Mouse (Mus musculus) hindbrain, embryonic 10.5 days (tissue): ENCODE measurements around the gene Tcl1b4. TPM values are rescaled to one million over a fixed set of nuclear protein-coding genes. Genes with fewer than 3 reads are reported as not detected.

Experiments
- DNase-seq: peaks from one replicate; pipeline ENCODE4 v3.0.0-alpha.2; 2017; ENCODE audit warnings: low spot score
- H3K27ac ChIP-seq: fragments of 300-500 bp; sonication (generic); 2 replicates; pipeline ENCODE4 v1.5.1; 2016; ENCODE audit warnings: mild to moderate bottlenecking, moderate library complexity
- H3K27me3 ChIP-seq: fragments of 300-500 bp; sonication (generic); 2 replicates; pipeline ENCODE4 v1.6.1; 2016; ENCODE audit warnings: mild to moderate bottlenecking; ENCODE audit not compliant: poor library complexity, insufficient read depth, severe bottlenecking
- H3K36me3 ChIP-seq: fragments of 300-500 bp; sonication (generic); 2 replicates; pipeline ENCODE4 v1.6.1; 2016; ENCODE audit warnings: mild to moderate bottlenecking, moderate library complexity
- H3K4me1 ChIP-seq: fragments of 300-500 bp; sonication (generic); replicated peaks from 2 replicates; pipeline ENCODE4 v1.6.1; 2016; ENCODE audit warnings: mild to moderate bottlenecking
- H3K4me3 ChIP-seq: fragments of 300-500 bp; sonication (generic); 2 replicates; pipeline ENCODE4 v1.5.1; 2016; ENCODE audit warnings: mild to moderate bottlenecking, moderate library complexity
- H3K9me3 ChIP-seq: fragments of 300-500 bp; sonication (generic); 2 replicates; pipeline ENCODE4 v1.6.1; 2016; ENCODE audit warnings: mild to moderate bottlenecking, moderate library complexity
- WGBS: fragments of 180-500 bp; shearing (Covaris S2); methylation state at CpG from one replicate; pipeline ENCODE4 v1.1.7; 2016; 5-methylcytosine and 5-hydroxymethylcytosine counted together
- polyA plus RNA-seq: library from polyadenylated mRNA; unstranded; fragments of >200 nt; fragmentation: Nextera tagmentation; extraction: Ambion mirVana; gene quantifications from 2 replicates; pipeline ENCODE4 v1.2.1, GENCODE M21; 2016

Tcl1b4 gene
- polyA plus RNA-seq, 1 experiment from 2014 or later, result not detected

DNA sequence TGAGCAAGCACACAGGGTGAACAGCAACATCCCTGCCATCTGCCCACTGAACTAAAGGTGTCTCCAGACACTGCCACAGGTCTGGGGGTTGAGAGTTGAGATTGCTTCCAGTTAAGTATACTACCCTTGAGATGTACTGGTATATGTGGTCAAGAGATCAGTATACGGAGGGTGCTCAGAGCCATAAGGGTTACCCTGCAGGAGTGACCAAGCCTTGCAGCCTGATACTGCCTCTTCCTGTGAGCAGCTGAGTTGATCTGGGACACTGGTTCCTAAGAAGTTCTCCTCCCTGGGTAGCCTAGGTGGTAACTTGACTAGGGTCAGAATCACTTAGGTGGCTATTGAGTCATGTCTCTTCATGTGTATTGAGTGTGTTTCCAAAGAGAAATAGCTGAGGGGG is 6.7 kb downstream of the Tcl1b4 start:
- Histone ChIP-seq H3K36me3 (no peaks in the 10 kb centered on the region), H3K9me3 (no peaks in the 10 kb centered on the region), H3K27ac (no peak overlapping the region), H3K4me3 (no peak overlapping the region), H3K4me1 (no peaks in the 10 kb centered on the region), H3K27me3 (no peaks in the 10 kb centered on the region)
- WGBS, result 85% methylated on average over 1 of the region's 1 CpGs
- no peak for DNase-seq

DNA sequence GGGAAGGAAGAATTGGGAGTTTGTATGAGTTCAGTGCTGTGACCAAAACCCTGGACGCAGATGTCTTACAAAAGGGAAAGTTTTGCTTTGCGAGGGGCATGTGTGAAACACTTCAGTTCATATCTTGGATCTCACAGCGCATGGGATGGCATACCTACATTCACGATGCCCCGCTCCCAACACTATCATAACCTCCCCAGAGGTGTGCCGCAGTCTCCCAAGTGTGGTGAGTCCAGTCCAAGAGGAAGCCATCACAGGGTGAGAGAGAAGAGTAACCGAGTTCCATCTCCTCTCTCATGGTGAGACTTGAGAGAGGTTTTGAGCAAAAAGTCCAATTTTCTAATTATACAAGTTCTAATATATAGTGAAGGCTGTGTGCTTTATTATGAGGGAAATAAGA is 7.5 kb downstream of the Tcl1b4 start:
- Histone ChIP-seq H3K4me3 (no peak overlapping the region), H3K9me3 (no peaks in the 10 kb centered on the region), H3K4me1 (no peaks in the 10 kb centered on the region), H3K27ac (no peak overlapping the region), H3K27me3 (no peaks in the 10 kb centered on the region), H3K36me3 (no peaks in the 10 kb centered on the region)
- DNase-seq, result no peak
- 94% methylated on average over 7 of the region's 7 CpGs for WGBS

DNA sequence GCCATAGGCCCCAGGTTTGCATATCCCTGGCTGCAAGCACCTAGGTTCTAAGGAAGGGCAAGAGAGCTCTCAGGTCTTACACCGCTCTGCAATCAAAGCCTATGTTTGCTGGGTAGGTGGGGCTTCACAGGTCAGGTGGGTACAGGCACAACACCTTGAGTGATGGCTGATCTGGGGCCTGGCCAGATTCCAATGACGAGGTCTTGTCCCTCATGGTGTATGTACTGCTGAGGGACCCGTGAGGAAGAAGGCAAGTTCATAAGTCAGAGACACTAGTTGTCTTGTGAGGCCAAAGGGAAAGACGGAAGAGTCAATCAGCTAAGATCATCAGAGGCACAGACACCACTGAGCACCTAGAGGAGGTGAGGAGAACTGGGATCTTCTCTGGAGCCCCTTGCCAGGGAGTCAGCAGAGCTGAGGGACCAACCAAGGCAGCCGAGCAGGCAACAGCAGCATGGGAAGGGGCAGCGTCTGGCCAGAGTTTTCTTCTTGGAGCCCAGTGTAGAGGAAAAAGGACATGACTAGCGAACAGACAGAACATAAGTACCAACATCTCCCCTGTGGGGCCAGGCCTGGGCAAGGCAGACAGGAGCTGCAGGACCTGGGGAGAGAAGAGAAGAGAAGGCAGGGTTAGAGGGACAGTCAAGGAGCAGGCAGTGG is 15.5 kb downstream of the Tcl1b4 start:
- Histone ChIP-seq H3K9me3 (no peaks in the 10 kb centered on the region), H3K4me3 (no peak overlapping the region), H3K27ac (no peak overlapping the region), H3K36me3 (no peaks in the 10 kb centered on the region), H3K27me3 (no peaks in the 10 kb centered on the region), H3K4me1 (no peaks in the 10 kb centered on the region)
- WGBS, result 89% methylated on average over 7 of the region's 7 CpGs
- DNase-seq, result no peak

DNA sequence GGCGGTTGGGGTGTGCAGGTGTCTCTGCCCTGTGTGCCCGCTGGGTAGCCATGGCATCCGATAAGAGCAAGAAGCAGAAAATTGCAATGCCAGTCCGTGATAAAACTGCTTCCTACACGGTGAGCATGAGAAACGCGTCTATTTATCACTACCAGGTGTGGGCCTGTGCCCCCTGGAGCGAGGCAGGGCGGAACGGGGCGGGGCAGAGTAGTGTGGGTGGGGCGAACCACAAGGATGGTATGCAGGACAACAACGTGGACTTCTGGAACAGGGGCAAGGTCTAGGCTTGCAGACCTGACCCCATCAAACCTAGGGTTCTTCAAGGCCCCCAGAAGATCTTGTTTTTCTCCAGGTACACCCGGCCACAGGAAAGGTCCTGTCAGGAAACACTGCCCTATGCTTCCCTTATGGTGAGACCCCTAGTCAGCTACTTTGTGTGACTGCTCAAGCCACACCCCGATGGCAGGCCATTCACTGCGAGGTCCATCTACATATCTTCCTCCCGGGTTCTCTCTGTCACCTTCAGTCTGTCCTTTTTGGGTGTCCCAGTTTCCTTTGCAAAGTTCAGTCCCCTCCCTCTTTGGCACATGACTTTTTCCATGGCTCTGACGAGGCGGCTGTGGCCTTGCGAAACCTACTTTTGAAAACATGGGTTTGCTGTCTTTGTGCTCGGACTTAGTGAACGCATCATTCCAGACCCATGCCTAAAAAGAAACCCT is 21.0 kb downstream of the Tcl1b4 start, which contains the start of gene Tcl1:
Tcl1 (minus strand) TSS at position 193 of the 719 bp plus-strand sequence.
- no peaks in the 10 kb centered on the region for H3K27me3 ChIP-seq
- no peaks in the 10 kb centered on the region for H3K36me3 ChIP-seq
- no peaks in the 10 kb centered on the region for H3K9me3 ChIP-seq
- no peak within 1 kb of the TSS for H3K27ac ChIP-seq
- H3K4me3 ChIP-seq, result no peak within 1 kb of the TSS
- peaks cover 12% of the 10 kb centered on the region for H3K4me1 ChIP-seq
- DNase-seq, result no peak
- WGBS, result 86% methylated on average over 22 of the region's 22 CpGs

DNA sequence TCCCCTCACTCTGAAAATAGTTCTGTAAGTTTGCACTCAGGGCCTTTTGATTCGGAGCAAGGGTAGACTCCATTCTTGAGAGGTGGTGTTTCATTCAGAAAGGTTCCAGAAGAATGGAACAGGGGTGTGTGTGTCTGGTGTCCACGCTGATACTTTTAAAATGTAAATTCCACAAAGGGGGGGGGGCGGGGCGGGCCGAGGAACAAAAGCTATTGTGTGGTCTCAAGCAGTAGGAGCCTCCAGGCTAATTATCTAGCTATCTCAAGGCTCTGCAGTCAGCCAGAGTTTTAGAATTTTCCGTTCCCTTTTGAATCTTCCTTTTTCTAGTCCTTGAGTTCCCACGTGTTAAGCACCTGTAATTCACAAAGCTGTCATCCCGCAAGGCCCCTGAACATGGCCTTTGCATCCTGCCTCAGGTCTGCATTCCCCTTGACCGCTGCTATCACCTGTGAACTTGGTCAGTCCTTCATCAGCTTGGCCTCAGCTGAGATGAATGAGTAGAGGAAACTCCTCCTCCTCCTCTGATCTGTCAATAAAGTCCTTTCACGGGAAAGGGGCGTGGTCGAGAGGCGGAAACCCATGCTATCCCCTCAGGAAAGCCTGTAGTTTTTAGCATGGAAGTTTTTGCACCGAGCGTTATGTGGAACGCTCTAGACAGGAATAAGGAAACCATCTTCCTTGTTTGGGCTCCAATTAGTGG is 23.0 kb downstream of the Tcl1b4 start:
- Histone ChIP-seq H3K4me3 (no peak overlapping the region), H3K9me3 (no peaks in the 10 kb centered on the region), H3K27ac (no peak overlapping the region), H3K36me3 (no peaks in the 10 kb centered on the region), H3K4me1 (peaks cover 12% of the 10 kb centered on the region), H3K27me3 (no peaks in the 10 kb centered on the region)
- DNase-seq, result no peak
- 46% methylated on average over 16 of the region's 16 CpGs for WGBS

DNA sequence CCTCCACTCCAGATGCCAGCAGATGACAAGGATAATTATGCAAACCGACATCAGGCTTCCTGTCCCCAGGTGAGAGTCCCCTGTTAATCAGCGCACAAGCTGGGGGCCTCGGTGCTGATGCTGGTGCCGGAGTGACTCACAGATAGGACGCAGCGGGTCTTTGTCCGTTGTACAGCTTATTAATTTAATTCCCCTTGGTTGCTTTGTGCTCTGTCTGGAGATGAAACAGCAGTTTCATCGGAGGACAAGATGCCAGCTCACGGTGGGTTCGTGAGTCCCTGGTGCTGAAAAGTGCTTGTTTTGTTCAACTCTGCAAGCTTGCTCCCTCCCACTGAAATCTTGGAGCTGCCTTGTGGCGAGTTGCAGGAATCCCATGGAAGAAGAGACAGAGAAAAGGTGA is 32.6 kb downstream of the Tcl1b4 start:
- DNase-seq, result no peak
- no peaks in the 10 kb centered on the region for H3K36me3 ChIP-seq
- H3K4me3 ChIP-seq, result no peak overlapping the region
- H3K4me1 ChIP-seq, result no peaks in the 10 kb centered on the region
- 0 out of 2 replicates have a peak, but pooled peaks cover 5% of the 10 kb centered on the region for H3K9me3 ChIP-seq
- 75% methylated on average over 11 of the region's 11 CpGs for WGBS
- no peak overlapping the region for H3K27ac ChIP-seq
- H3K27me3 ChIP-seq, result no peaks in the 10 kb centered on the region

DNA sequence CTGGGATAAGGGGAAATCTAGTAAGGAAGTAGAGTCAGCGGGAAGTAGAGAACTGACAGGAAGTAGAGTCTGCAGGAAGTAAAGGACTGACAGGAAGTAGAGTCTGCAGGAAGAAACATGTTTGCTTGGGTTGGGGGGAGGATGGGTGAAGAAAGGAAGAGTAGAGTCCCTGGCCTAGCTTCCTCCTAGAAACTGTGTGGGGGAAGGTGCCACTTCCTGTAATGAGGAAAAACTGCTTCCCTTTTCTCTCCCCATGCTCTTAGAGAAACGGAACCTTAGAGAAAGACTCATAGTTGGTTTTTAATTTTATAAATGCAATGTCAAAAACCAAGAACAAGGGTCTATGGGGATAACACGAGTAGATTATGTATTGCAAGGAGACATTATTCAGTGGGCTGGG is 33.3 kb downstream of the Tcl1b4 start:
- Histone ChIP-seq H3K36me3 (no peaks in the 10 kb centered on the region), H3K27ac (no peak overlapping the region), H3K9me3 (peaks cover 6% of the 10 kb centered on the region; the same call in 1 of the 2 replicates), H3K4me3 (no peak overlapping the region), H3K27me3 (no peaks in the 10 kb centered on the region), H3K4me1 (no peaks in the 10 kb centered on the region)
- WGBS, result 87% methylated on average over 3 of the region's 3 CpGs
- no peak for DNase-seq

DNA sequence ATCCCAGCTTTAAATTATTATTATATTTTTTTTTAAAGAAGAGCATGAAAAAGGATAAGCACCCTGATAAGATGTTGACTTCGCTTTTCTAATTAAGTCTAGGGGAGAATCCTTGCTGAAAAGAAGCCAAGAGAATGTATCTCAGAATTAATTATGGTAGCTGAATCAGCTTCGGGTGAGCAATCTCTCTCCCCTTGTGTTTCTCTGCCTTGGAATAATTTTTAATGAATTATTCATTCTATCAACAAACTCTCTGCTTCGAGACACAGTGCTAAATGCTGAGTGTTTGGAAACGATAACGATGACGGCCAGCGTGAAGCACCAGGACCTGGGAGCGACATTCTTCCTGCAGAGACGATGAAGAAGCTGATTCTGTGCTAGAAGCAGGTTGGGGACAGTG is 37.3 kb downstream of the Tcl1b4 start:
- H3K9me3 ChIP-seq, result peaks cover 5% of the 10 kb centered on the region; the same call in 1 of the 2 replicates
- no peaks in the 10 kb centered on the region for H3K4me1 ChIP-seq
- no peaks in the 10 kb centered on the region for H3K36me3 ChIP-seq
- no peak overlapping the region for H3K27ac ChIP-seq
- 90% methylated on average over 9 of the region's 9 CpGs for whole genome bisulfite sequencing
- H3K27me3 ChIP-seq, result no peaks in the 10 kb centered on the region
- DNase-seq, result no peak
- H3K4me3 ChIP-seq, result no peak overlapping the region

DNA sequence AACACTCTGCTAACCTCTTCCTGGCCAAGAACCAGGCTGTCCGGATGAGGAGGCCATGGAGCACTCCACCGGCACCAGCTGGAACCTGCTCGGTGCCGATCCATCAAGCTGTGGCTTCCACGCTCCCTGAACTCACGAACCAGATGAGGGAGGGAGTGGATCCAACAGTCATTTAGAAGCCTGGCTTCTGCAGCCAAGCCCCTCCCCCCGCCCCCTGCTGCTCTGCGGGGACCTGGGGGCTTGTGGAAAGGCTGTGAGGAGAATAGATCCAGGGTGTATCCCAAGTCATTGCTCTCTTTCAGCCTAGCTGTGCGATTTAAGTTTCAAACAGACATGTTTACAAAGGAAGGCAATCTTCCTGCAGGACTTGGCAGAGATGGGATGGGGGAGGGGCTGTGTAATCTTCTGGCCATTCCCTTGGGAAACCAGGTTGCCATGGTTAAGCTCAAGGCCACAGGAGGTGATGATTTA is 47.0 kb downstream of the Tcl1b4 start:
- H3K27ac ChIP-seq, result peak overlapping the region; percentile 43; the same call in 1 of the 2 replicates
- H3K4me3 ChIP-seq, result peak overlapping the region; percentile 29; the same call in 1 of the 2 replicates
- H3K9me3 ChIP-seq, result no peaks in the 10 kb centered on the region
- H3K36me3 ChIP-seq, result no peaks in the 10 kb centered on the region
- H3K27me3 ChIP-seq, result no peaks in the 10 kb centered on the region
- peak; percentile 30 for DNase-seq
- H3K4me1 ChIP-seq, result peaks cover 33% of the 10 kb centered on the region
- 14% methylated on average over 9 of the region's 9 CpGs for WGBS

DNA sequence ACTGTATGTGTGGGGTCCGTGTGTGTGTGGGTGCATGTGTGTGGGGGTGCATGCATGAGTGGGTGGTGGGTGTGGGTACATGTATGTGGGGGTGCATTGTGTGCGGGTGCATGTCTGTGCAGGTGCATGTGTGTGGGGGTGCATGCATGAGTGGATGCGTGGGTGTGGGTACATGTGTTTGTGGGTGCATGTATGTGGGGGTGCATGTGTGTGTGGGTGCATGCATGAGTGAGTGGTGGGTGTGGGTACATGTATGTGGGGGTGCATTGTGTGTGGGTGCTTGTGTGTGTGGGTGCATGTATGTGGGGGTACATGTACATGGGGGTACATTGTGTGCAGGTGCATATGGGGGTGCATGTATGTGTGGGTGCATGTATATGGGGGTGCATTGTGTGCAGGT is 52.0 kb downstream of the Tcl1b4 start:
- Histone ChIP-seq H3K4me3 (no peak overlapping the region), H3K4me1 (peaks cover 24% of the 10 kb centered on the region), H3K27me3 (no peaks in the 10 kb centered on the region), H3K27ac (no peak overlapping the region), H3K36me3 (no peaks in the 10 kb centered on the region), H3K9me3 (no peaks in the 10 kb centered on the region)
- 90% methylated on average over 3 of the region's 3 CpGs for WGBS
- no peak for DNase-seq
